Mouse (Mus musculus): ENCODE measurements around the gene Stxbp6.

Stxbp6 gene

GRCm38 (mm10) chr12:44918929-44919328, 155.6 kb downstream of the Stxbp6 start:
- DNase-seq (ENCODE audit: low spot score in 2 of 2): no peak

GRCm38 (mm10) chr12:44913854-44914253, 160.7 kb downstream of the Stxbp6 start:
- DNase-seq (ENCODE audit: low spot score in 2 of 2): no peak

- DNase-seq (ENCODE audit: low spot score in 2 of 2): no peak
Measured at GRCm38 (mm10) chr12:44908028-44908702, 166.3 kb downstream of the Stxbp6 start.

- no peak for DNase-seq (ENCODE audit: low spot score in 2 of 2)
Measured at GRCm38 (mm10) chr12:44906001-44906400, 168.5 kb downstream of the Stxbp6 start.

- DNase-seq (ENCODE audit: low spot score in 2 of 2): no peak
Measured at GRCm38 (mm10) chr12:44903205-44903732, 171.2 kb downstream of the Stxbp6 start.

- no peak for DNase-seq (ENCODE audit: low spot score in 2 of 2)
Measured at GRCm38 (mm10) chr12:44899173-44899870, 175.2 kb downstream of the Stxbp6 start.

- no peak for DNase-seq (ENCODE audit: low spot score in 2 of 2)
Measured at GRCm38 (mm10) chr12:44896460-44896859, 178.0 kb downstream of the Stxbp6 start.

- DNase-seq (ENCODE audit: low spot score in 2 of 2): no peak
Measured at GRCm38 (mm10) chr12:44889677-44890393, 184.7 kb downstream of the Stxbp6 start.

- no peak for DNase-seq (ENCODE audit: low spot score in 2 of 2)
Measured at GRCm38 (mm10) chr12:44886826-44887225, 187.7 kb downstream of the Stxbp6 start.

GRCm38 (mm10) chr12:44872697-44873096, 201.8 kb downstream of the Stxbp6 start:
- DNase-seq (ENCODE audit: low spot score in 2 of 2): no peak

GRCm38 (mm10) chr12:44865442-44865841, 209.1 kb downstream of the Stxbp6 start:
- no peak for DNase-seq (ENCODE audit: low spot score in 2 of 2)

GRCm38 (mm10) chr12:44859454-44859853, 215.1 kb downstream of the Stxbp6 start:
- DNase-seq (ENCODE audit: low spot score in 2 of 2): no peak

- peak in 1 of 2 experiments; percentile 23 for DNase-seq (ENCODE audit: low spot score in 2 of 2)
Measured at GRCm38 (mm10) chr12:44858110-44858885, 216.2 kb downstream of the Stxbp6 start.

GRCm38 (mm10) chr12:44852024-44852423, 222.5 kb downstream of the Stxbp6 start:
- DNase-seq (ENCODE audit: low spot score in 2 of 2): no peak

- DNase-seq (ENCODE audit: low spot score in 2 of 2): no peak
Measured at GRCm38 (mm10) chr12:44850516-44850915, 224.0 kb downstream of the Stxbp6 start.

- no peak for DNase-seq (ENCODE audit: low spot score in 2 of 2)
Measured at GRCm38 (mm10) chr12:44848483-44849221, 225.9 kb downstream of the Stxbp6 start.

GRCm38 (mm10) chr12:44840585-44840984, 233.9 kb downstream of the Stxbp6 start:
- no peak for DNase-seq (ENCODE audit: low spot score in 2 of 2)

- no peak for DNase-seq (ENCODE audit: low spot score in 2 of 2)
Measured at GRCm38 (mm10) chr12:44839594-44840373, 234.7 kb downstream of the Stxbp6 start.

GRCm38 (mm10) chr12:44835879-44836467, 238.5 kb downstream of the Stxbp6 start:
- no peak for DNase-seq (ENCODE audit: low spot score in 2 of 2)

- DNase-seq (ENCODE audit: low spot score in 2 of 2): no peak
Measured at GRCm38 (mm10) chr12:44811895-44812294, 262.6 kb downstream of the Stxbp6 start.
